Mouse (Mus musculus) kidney, embryonic 15.5 days (tissue): Measurements from ENCODE around the gene Pex5. TPM values are rescaled to one million over a fixed set of nuclear protein-coding genes. Genes with fewer than 3 reads are reported as not detected.

ENCODE experiments used
- ATAC-seq: fragments of 200-750 bp; cut with Nextera tagmentation; replicated peaks from 2 replicates; pipeline ENCODE4 v1.8.0; 2017; ENCODE audit warnings: moderate TSS enrichment; ENCODE audit not compliant: low FRiP score
- H3K27ac ChIP-seq: fragments of 300-500 bp; sonication (generic); 2 replicates; pipeline ENCODE4 v1.5.1; 2015; ENCODE audit warnings: mild to moderate bottlenecking, inconsistent platforms
- H3K27me3 ChIP-seq: fragments of 300-500 bp; sonication (generic); 2 replicates; pipeline ENCODE4 v1.6.1; 2015; ENCODE audit warnings: inconsistent platforms
- H3K36me3 ChIP-seq: fragments of 300-500 bp; sonication (generic); 2 replicates; pipeline ENCODE4 v1.6.1; 2015; ENCODE audit warnings: inconsistent platforms
- H3K4me1 ChIP-seq: fragments of 300-500 bp; sonication (generic); 2 replicates; pipeline ENCODE4 v1.6.1; 2015; ENCODE audit warnings: inconsistent platforms
- H3K4me2 ChIP-seq: fragments of 300-500 bp; sonication (generic); 2 replicates; pipeline ENCODE4 v1.6.1; 2015; ENCODE audit warnings: moderate library complexity, mild to moderate bottlenecking, inconsistent platforms
- H3K4me3 ChIP-seq: fragments of 300-500 bp; sonication (generic); replicated peaks from 2 replicates; pipeline ENCODE4 v1.5.1; 2015; ENCODE audit warnings: mild to moderate bottlenecking, inconsistent platforms
- H3K9ac ChIP-seq: fragments of 300-500 bp; sonication (generic); 2 replicates; pipeline ENCODE4 v1.6.1; 2015; ENCODE audit warnings: mild to moderate bottlenecking, inconsistent platforms
- H3K9me3 ChIP-seq: fragments of 300-500 bp; sonication (generic); replicated peaks from 2 replicates; pipeline ENCODE4 v1.6.1; 2016; ENCODE audit warnings: inconsistent platforms
- WGBS: fragments of 180-500 bp; shearing (Covaris S2); methylation state at CpG from one replicate; pipeline ENCODE4 v1.1.7; 2015; ENCODE audit warnings: mixed read lengths; 5-methylcytosine and 5-hydroxymethylcytosine counted together
- polyA plus RNA-seq: library from polyadenylated mRNA; unstranded; fragments of >200 nt; fragmentation: Nextera tagmentation; extraction: Ambion mirVana; gene quantifications from 2 replicates; pipeline ENCODE4 v1.2.1, GENCODE M21; 2015

Gene Pex5
- polyA plus RNA-seq, 1 experiment from 2014 or later: 46.4 TPM

DNA sequence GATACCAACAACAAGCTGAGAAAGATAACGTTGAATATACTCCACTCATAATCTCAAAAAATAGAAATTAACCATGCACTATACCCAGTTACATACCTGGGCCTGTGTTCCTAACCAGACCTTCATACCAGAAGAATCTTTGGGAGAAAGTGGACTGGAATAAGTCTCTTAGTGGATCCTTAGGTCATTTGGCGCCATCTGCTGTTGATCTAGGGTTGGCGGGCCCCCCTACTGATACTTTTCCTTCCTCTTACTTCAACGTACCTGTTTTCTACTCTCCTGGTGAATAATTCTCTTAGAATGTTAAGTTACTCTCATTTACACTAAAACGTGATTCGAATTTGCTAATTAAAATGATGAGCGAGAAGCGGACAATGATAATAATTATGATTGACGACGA is 35.5 kb downstream of the Pex5 start:
- Histone ChIP-seq H3K4me3 (no peak overlapping the region), H3K27ac (no peak overlapping the region), H3K36me3 (no peaks in the 10 kb centered on the region), H3K9me3 (no peaks in the 10 kb centered on the region), H3K27me3 (no peaks in the 10 kb centered on the region), H3K4me2 (no peak overlapping the region), H3K4me1 (no peaks in the 10 kb centered on the region), H3K9ac (no peak overlapping the region)
- ATAC-seq: peak; percentile 46; the same call in 1 of the 2 replicates
- WGBS: 30% methylated on average over 10 of the region's 10 CpGs

DNA sequence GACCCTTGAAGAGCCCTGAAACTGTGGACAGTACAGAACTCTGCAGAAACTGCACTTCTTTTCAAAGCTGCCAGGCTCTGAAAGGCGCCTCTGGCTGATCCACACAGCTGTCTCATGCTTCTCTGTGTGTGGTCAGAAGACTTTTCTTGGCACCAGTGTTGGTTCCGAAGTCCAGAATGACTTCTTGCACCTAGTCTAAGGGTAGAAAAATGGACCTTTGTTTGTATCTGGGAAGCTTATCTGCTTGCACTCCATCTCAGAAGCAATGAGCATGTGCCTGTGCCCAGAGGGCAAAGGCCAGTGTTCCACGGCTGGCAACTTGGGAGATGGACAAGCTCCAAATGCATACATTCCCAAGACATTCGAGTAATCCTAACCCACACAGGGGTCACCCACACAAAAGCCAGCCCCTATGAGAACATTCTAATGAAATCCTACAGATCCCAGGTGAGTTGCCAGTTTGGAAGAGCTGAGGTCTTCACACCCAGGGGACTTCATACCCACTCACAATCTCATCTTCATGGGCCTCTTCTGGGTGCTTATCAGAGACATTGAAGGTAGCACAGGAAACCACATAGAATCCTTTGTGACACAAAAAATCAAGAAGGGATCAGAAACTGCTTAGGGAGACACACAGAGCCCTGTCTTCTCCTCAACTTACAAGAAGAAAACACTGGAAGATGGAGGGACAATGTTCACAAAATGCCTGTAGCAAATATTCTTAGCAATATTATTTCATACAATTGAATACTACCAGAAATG is 37.2 kb downstream of the Pex5 start:
- no peak for ATAC-seq
- no peaks in the 10 kb centered on the region for H3K36me3 ChIP-seq
- H3K4me2 ChIP-seq: no peak overlapping the region
- no peaks in the 10 kb centered on the region for H3K4me1 ChIP-seq
- no peaks in the 10 kb centered on the region for H3K27me3 ChIP-seq
- WGBS: 62% methylated on average over 4 of the region's 4 CpGs
- no peak overlapping the region for H3K27ac ChIP-seq
- H3K9me3 ChIP-seq: no peaks in the 10 kb centered on the region
- no peak overlapping the region for H3K9ac ChIP-seq
- no peak overlapping the region for H3K4me3 ChIP-seq

DNA sequence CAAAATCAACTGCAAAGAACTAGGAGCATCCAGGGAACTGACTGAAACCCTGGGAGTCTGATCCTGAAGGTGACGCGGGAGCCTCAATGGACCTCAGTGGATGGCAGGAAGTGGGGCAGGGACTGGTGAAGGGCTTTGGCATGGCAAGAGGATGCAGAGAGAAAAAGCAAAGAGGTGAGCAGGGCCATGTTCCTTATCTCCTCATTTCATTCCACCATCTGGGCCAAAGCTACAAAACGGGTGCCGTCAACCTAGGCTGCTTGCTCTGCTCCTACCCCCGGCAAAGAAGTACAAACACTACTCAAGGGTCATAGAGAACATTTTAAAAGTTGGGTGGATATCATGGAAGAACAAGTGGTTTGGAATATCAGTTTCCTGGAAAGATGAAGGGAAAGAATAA is 38.6 kb downstream of the Pex5 start:
- Histone ChIP-seq H3K4me3 (no peak overlapping the region), H3K36me3 (no peaks in the 10 kb centered on the region), H3K4me1 (no peaks in the 10 kb centered on the region), H3K27me3 (no peaks in the 10 kb centered on the region), H3K27ac (no peak overlapping the region), H3K9me3 (no peaks in the 10 kb centered on the region), H3K9ac (no peak overlapping the region), H3K4me2 (no peak overlapping the region)
- no peak for ATAC-seq
- 96% methylated on average over 5 of the region's 5 CpGs for WGBS

DNA sequence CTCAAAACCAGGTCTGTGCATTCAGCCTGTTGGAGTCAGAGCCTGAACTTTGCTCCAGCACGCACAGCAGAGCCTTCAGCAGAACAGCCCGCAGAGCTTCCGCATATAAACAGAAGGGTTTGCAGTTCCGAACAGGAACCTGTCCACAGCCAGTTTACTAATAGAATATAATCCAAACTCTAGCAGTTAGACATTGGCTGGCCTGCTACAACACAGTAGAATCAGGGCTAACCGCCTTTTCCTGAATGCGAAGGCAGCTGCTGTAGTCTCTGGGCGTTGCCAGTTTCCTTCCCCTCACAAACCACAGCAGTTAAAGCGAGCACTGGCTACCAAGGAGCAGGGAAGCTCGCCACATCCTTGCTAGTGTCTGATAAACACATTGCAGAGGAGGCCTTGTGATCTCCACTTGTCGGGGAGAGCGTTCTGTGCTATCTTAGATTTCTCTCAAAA is 39.4 kb downstream of the Pex5 start:
- Histone ChIP-seq H3K4me3 (no peak overlapping the region), H3K9ac (no peak overlapping the region), H3K36me3 (no peaks in the 10 kb centered on the region), H3K4me1 (no peaks in the 10 kb centered on the region), H3K4me2 (no peak overlapping the region), H3K27ac (no peak overlapping the region), H3K9me3 (no peaks in the 10 kb centered on the region), H3K27me3 (no peaks in the 10 kb centered on the region)
- WGBS: 78% methylated on average over 11 of the region's 11 CpGs
- no peak for ATAC-seq

DNA sequence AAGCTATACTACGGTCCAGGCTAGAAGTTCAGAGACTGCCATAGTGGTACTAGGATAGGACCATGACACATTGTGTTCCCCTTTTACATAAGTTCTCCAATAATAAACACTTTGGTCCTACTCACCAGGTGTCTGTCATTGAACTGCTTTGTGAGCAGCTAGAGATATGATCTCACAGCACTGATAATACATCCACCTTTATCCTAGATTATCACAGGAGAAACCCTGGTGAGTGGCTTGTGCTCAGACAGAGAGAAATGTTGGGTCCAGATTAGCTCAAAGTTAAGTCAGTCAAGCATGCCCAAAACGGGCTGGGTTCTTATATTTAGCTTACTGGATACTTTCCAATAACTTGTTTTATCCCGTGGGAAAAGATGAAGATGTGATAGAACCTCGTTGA is 40.2 kb downstream of the Pex5 start:
- no peak overlapping the region for H3K4me2 ChIP-seq
- 76% methylated on average over 4 of the region's 4 CpGs for WGBS
- H3K9ac ChIP-seq: no peak overlapping the region
- ATAC-seq: no peak
- H3K27ac ChIP-seq: no peak overlapping the region
- H3K36me3 ChIP-seq: no peaks in the 10 kb centered on the region
- H3K9me3 ChIP-seq: no peaks in the 10 kb centered on the region
- no peaks in the 10 kb centered on the region for H3K27me3 ChIP-seq
- H3K4me1 ChIP-seq: no peaks in the 10 kb centered on the region
- H3K4me3 ChIP-seq: no peak overlapping the region

DNA sequence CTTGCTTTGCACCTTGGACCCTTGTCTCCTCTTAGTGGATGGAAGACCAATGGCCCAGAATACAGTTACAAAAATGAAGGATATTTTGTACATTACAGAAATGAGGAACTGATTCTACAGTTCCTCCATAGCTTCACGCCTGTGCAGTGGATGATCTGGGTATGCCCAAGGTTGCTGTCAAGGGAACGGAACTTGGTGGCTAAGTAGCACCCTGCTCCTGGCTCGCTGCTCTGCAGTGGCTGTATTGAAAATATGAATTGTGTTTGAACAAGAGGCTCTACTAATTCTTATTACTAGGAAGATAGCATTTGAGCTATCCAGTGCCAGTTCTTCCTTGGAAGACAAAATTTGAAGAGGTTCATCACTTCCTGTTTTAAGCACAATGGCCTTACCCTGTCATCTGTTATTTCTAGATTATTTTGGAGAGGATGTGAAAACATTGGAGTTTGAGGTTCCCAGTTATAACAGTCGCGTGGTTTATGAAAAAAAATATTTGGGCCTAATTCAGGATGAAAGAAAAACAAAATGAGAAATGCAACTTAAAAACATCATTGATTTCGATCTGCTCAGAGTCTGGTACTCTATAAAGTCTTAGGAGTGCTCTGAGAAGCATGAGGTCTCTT is 41.2 kb downstream of the Pex5 start:
- no peak overlapping the region for H3K4me3 ChIP-seq
- H3K9me3 ChIP-seq: no peaks in the 10 kb centered on the region
- H3K4me1 ChIP-seq: no peaks in the 10 kb centered on the region
- no peaks in the 10 kb centered on the region for H3K27me3 ChIP-seq
- H3K27ac ChIP-seq: no peak overlapping the region
- H3K36me3 ChIP-seq: no peaks in the 10 kb centered on the region
- no peak overlapping the region for H3K9ac ChIP-seq
- WGBS: 84% methylated on average over 6 of the region's 6 CpGs
- no peak for ATAC-seq
- no peak overlapping the region for H3K4me2 ChIP-seq

DNA sequence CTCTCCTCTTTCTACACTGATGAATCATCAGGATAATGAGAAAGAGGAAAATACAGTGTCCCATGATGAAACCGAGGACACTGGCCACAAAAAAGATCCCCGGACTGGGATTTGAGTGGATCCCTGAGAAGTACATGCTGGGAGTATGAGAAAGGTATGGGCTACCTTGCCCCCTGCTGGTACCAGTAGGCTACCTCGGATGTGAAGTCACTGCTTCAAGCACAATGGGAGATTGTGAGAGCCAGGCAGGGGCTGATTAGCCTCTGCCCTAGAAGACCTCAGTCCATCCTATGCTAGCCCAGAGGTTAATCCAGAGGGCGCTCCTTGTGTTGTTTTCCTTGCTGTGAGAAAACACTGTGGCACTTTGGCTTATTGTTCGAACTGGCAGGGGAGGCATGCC is 50.5 kb downstream of the Pex5 start:
- Histone ChIP-seq H3K9me3 (no peaks in the 10 kb centered on the region), H3K27ac (no peak overlapping the region), H3K4me1 (no peaks in the 10 kb centered on the region), H3K9ac (no peak overlapping the region), H3K27me3 (no peaks in the 10 kb centered on the region), H3K4me3 (no peak overlapping the region), H3K36me3 (no peaks in the 10 kb centered on the region), H3K4me2 (no peak overlapping the region)
- 70% methylated on average over 5 of the region's 5 CpGs for WGBS
- ATAC-seq: no peak

DNA sequence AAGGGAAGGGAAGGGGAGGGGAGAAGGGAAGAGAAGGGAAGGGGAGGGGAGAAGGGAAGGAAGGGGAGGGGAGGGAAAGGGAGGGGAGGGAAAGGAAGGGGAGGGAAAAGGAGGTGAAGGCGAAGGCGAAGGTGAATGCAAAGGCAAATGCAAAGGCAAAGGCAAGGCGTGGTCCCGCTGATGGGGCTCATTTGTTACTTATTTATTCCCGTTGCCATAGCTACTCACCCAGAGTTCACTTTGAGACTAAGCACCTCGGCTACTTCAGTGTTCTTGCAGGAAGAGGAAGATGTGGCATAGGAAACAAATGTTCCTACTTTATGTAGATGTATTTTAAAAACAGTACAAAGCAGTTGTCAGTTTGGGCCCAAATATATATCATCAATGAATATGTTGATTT is 54.3 kb downstream of the Pex5 start:
- Histone ChIP-seq H3K9me3 (no peaks in the 10 kb centered on the region), H3K9ac (no peak overlapping the region), H3K4me3 (no peak overlapping the region), H3K4me1 (no peaks in the 10 kb centered on the region), H3K4me2 (no peak overlapping the region), H3K27ac (no peak overlapping the region), H3K27me3 (no peaks in the 10 kb centered on the region), H3K36me3 (no peaks in the 10 kb centered on the region)
- 66% methylated on average over 6 of the region's 6 CpGs for WGBS
- no peak for ATAC-seq

DNA sequence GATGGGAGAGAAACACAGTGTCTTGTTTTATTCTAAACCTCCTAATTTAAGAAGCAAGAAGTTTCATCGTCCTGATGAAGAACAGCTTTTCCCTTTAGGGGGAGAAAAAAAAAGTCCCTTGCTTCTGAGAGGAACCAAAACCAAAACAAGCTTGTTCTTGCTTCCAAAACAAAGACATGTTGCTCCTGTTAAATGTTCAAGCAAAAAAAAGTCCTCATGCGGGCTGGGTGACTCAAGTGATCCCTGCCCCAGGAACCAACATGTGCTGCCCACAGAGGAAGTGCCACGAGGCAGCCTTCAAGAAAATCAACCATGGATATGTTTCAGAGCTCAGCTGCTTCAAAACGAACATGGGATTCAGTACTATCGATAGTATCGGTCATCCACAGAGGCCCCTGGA is 55.9 kb downstream of the Pex5 start:
- Histone ChIP-seq H3K9me3 (no peaks in the 10 kb centered on the region), H3K27me3 (no peaks in the 10 kb centered on the region), H3K4me3 (no peak overlapping the region), H3K27ac (no peak overlapping the region), H3K36me3 (no peaks in the 10 kb centered on the region), H3K4me1 (no peaks in the 10 kb centered on the region), H3K9ac (no peak overlapping the region), H3K4me2 (no peak overlapping the region)
- no peak for ATAC-seq
- WGBS: 80% methylated on average over 6 of the region's 6 CpGs

DNA sequence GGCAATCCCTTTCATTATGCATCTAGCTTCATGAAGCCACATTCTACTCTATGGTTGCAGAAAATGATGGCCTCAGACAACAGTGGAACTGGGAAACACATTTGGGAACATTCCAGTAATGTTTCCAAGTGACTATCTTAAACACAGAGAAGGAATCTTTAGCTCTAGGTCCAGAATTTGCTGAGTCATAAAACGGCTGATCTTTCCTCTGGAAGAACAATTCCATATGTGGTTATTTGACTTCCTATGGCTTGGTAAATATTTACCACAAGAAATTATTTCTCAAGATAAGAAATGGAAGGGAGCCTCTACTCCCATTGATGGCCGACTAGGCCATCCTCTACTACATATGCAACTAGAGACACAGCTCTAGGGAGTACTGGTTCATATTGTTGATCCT is 61.6 kb downstream of the Pex5 start:
- no peaks in the 10 kb centered on the region for H3K27me3 ChIP-seq
- 83% methylated on average over 2 of the region's 2 CpGs for WGBS
- no peak overlapping the region for H3K27ac ChIP-seq
- no peaks in the 10 kb centered on the region for H3K9me3 ChIP-seq
- no peak overlapping the region for H3K9ac ChIP-seq
- no peaks in the 10 kb centered on the region for H3K36me3 ChIP-seq
- H3K4me3 ChIP-seq: no peak overlapping the region
- no peak overlapping the region for H3K4me2 ChIP-seq
- no peak for ATAC-seq
- H3K4me1 ChIP-seq: no peaks in the 10 kb centered on the region
